1 mouse cellular context compared by ENCODE assay signal in the genomic region with DNA sequence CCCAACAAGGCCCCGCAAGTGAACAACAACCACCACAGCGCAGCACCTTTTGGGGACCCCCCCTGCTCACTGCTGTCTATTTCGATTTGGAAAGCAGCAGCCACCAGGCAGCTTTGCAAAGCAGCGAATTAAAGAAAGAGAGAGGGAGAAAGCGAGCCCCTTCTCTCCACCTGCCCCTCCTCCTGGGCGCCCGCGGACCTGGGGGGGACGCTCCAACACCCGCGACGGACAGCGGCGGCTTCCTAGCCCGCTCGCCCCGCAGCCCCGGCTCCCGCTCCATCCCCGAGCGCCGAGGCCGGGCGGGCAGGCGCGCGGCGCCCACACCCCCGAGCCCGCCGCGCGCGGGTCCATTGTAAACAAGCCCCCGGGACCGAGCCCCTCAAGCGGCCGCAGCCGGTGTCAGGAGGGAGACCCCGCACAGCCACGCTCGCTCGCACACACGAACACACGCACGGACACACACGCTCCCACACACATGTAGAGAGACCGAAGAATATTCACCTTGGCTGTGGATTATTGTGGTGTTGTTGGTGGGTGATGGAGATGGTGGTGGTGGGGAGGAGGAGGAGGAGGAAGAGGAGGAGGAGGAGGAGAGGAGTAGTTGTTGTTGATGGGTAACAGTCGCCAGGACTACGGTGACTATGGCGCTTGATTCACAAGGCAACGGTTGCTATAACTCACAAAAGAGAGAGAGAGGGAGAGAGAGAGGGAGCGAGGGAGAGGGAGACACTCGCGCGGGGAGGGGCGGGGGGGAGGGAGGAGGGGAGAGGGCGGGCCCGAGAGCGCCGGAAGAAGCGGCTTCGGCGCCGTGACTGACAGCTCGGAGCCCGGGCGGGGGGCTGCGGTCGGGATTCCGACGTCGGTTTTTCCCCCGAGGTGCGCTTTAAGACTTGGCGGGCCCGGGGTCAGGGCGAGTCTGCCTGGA.
TF ChIP-seq lines count a peak whose summit lies in the region.

A gene (minus strand): TSS at position 696 of the 925 bp plus-strand sequence.

TF ChIP-seq in MEL, 35 proteins besides CTCF, POLR2A, EP300 and RAD21 (continued from another document):
- TF ChIP-seq TCF12 (IDR thresholded peaks at IDR 0.05; ENCODE audit: low read depth, low read length), result no peak
- no peak for TF ChIP-seq MYB (IDR thresholded peaks at IDR 0.05; ENCODE audit: low read depth, low read length)
- no peak for TF ChIP-seq ZKSCAN1 (IDR thresholded peaks at IDR 0.05; ENCODE audit: low read depth, low read length)
- TF ChIP-seq MYC (IDR thresholded peaks at IDR 0.05; ENCODE audit: low read depth, low read length), result no peak
- 0 out of 2 replicates have a peak, but pooled peaks have one; percentile 61 for TF ChIP-seq JUND (IDR thresholded peaks at IDR 0.05; ENCODE audit: low read depth, low read length)
- TF ChIP-seq ETS1 (IDR thresholded peaks at IDR 0.05; ENCODE audit: low read depth, low read length), result peak; percentile 24; the same call in 1 of the 2 replicates
- TF ChIP-seq UBTF (IDR thresholded peaks at IDR 0.05; ENCODE audit: borderline replicate concordance, insufficient read depth, low read depth, low read length), result 0 out of 2 replicates have a peak, but pooled peaks have one; percentile 3
- no peak for TF ChIP-seq BHLHE40 (IDR thresholded peaks at IDR 0.05; ENCODE audit: borderline replicate concordance, low read depth, low read length)
- TF ChIP-seq NRF1 (IDR thresholded peaks at IDR 0.05; ENCODE audit: insufficient read depth, low read depth, low read length, poor library complexity, severe bottlenecking), result no peak
- TF ChIP-seq SIN3A (IDR thresholded peaks at IDR 0.05; ENCODE audit: low read length), result peak; percentile 89
- TF ChIP-seq ZNF384 (IDR thresholded peaks at IDR 0.05; ENCODE audit: low read depth, low read length), result peak; percentile 21; the same call in 1 of the 2 replicates
- no peak for TF ChIP-seq TBP (IDR thresholded peaks at IDR 0.05; ENCODE audit: low read depth, low read length)
